Mouse (Mus musculus): ENCODE data around the gene Slc30a3. TPM values are rescaled to one million over a fixed set of nuclear protein-coding genes. Genes with fewer than 3 reads are reported as not detected.

Gene Slc30a3
- polyA plus RNA-seq (2015; fragmentation: Nextera tagmentation; extraction: Ambion mirVana): 0.50 and 0.66 TPM in 2 replicates

GRCm38 (mm10) chr5:31108000-31108490 lies at the start of gene Slc30a3:
Gene Slc30a3, minus strand, starts transcription at chr5:31108237.
- WGBS: 89% methylated on average over 18 of the region's 18 CpGs
- Histone ChIP-seq H3K36me3 (no peaks in the 10 kb centered on the region), H3K4me1 (no peaks in the 10 kb centered on the region), H3K9me3 (no peaks in the 10 kb centered on the region), H3K27ac (no peak within 1 kb of the TSS), H3K9ac (no peak within 1 kb of the TSS), H3K27me3 (peaks cover 9% of the 10 kb centered on the region; the same call in 1 of the 2 replicates), H3K4me2 (no peak within 1 kb of the TSS), H3K4me3 (no peak within 1 kb of the TSS)
- ATAC-seq (ENCODE audit: insufficient number of reproducible peaks, low FRiP score, low TSS enrichment, low read depth): no peak

GRCm38 (mm10) chr5:31154152-31154553 lies 46.1 kb upstream of the Slc30a3 start, which contains the start of gene Mpv17:
Gene Mpv17, minus strand, starts transcription at chr5:31154251.
- H3K36me3 ChIP-seq: peaks cover 33% of the 10 kb centered on the region
- H3K9me3 ChIP-seq: no peaks in the 10 kb centered on the region
- no peaks in the 10 kb centered on the region for H3K27me3 ChIP-seq
- peak within 1 kb of the TSS; percentile 71 for H3K4me3 ChIP-seq
- H3K9ac ChIP-seq: peak within 1 kb of the TSS; percentile 56
- 0% methylated on average over 19 of the region's 19 CpGs for WGBS
- H3K4me2 ChIP-seq: peak within 1 kb of the TSS; percentile 79
- H3K4me1 ChIP-seq: peaks cover 12% of the 10 kb centered on the region
- peak within 1 kb of the TSS; percentile 89 for H3K27ac ChIP-seq
- ATAC-seq (ENCODE audit: insufficient number of reproducible peaks, low FRiP score, low TSS enrichment, low read depth): peak; percentile 84

GRCm38 (mm10) chr5:31153516-31154151 lies 45.6 kb upstream of the Slc30a3 start:
- 37% methylated on average over 6 of the region's 6 CpGs for whole genome bisulfite sequencing
- H3K27me3 ChIP-seq: no peaks in the 10 kb centered on the region
- peak overlapping the region; percentile 79 for H3K4me2 ChIP-seq
- H3K4me1 ChIP-seq: peaks cover 12% of the 10 kb centered on the region
- peak overlapping the region; percentile 71 for H3K4me3 ChIP-seq
- peak overlapping the region; percentile 89 for H3K27ac ChIP-seq
- H3K9me3 ChIP-seq: no peaks in the 10 kb centered on the region
- peak overlapping the region; percentile 56 for H3K9ac ChIP-seq
- no peak for ATAC-seq (ENCODE audit: insufficient number of reproducible peaks, low FRiP score, low TSS enrichment, low read depth)
- H3K36me3 ChIP-seq: peaks cover 28% of the 10 kb centered on the region

GRCm38 (mm10) chr5:31151746-31152145 lies 43.7 kb upstream of the Slc30a3 start:
- no peak for ATAC-seq (ENCODE audit: insufficient number of reproducible peaks, low FRiP score, low TSS enrichment, low read depth)
- H3K4me1 ChIP-seq: peaks cover 12% of the 10 kb centered on the region
- peaks cover 18% of the 10 kb centered on the region for H3K36me3 ChIP-seq
- H3K4me2 ChIP-seq: no peak overlapping the region
- 85% methylated on average over 3 of the region's 3 CpGs for WGBS
- no peak overlapping the region for H3K9ac ChIP-seq
- H3K27me3 ChIP-seq: no peaks in the 10 kb centered on the region
- no peak overlapping the region for H3K4me3 ChIP-seq
- H3K27ac ChIP-seq: no peak overlapping the region
- no peaks in the 10 kb centered on the region for H3K9me3 ChIP-seq

GRCm38 (mm10) chr5:31149781-31150180 lies 41.7 kb upstream of the Slc30a3 start:
- Histone ChIP-seq H3K27me3 (no peaks in the 10 kb centered on the region), H3K4me2 (no peak overlapping the region), H3K4me3 (no peak overlapping the region), H3K4me1 (peaks cover 9% of the 10 kb centered on the region), H3K36me3 (peaks cover 30% of the 10 kb centered on the region), H3K27ac (no peak overlapping the region), H3K9ac (no peak overlapping the region), H3K9me3 (no peaks in the 10 kb centered on the region)
- 82% methylated on average over 4 of the region's 4 CpGs for WGBS
- ATAC-seq (ENCODE audit: insufficient number of reproducible peaks, low FRiP score, low TSS enrichment, low read depth): no peak

GRCm38 (mm10) chr5:31138968-31139425 lies 31.0 kb upstream of the Slc30a3 start:
- 12% methylated on average over 9 of the region's 9 CpGs for WGBS
- Histone ChIP-seq H3K27me3 (peaks cover 61% of the 10 kb centered on the region), H3K27ac (no peak overlapping the region), H3K4me1 (peaks cover 24% of the 10 kb centered on the region), H3K4me2 (0 out of 2 replicates have a peak overlapping the region, but pooled peaks have one; percentile 33), H3K4me3 (peak overlapping the region; percentile 22; the same call in 1 of the 2 replicates), H3K36me3 (peaks cover 14% of the 10 kb centered on the region), H3K9ac (no peak overlapping the region), H3K9me3 (no peaks in the 10 kb centered on the region)
- no peak for ATAC-seq (ENCODE audit: insufficient number of reproducible peaks, low FRiP score, low TSS enrichment, low read depth)

- Histone ChIP-seq H3K27me3 (peaks cover 67% of the 10 kb centered on the region), H3K4me3 (peak within 1 kb of the TSS; percentile 22), H3K27ac (no peak within 1 kb of the TSS), H3K4me1 (peaks cover 24% of the 10 kb centered on the region), H3K4me2 (peak within 1 kb of the TSS; percentile 33), H3K9me3 (no peaks in the 10 kb centered on the region), H3K36me3 (peaks cover 11% of the 10 kb centered on the region), H3K9ac (no peak within 1 kb of the TSS)
- no peak for ATAC-seq (ENCODE audit: insufficient number of reproducible peaks, low FRiP score, low TSS enrichment, low read depth)
- WGBS: 2% methylated on average over 52 of the region's 52 CpGs
Measured at GRCm38 (mm10) chr5:31138241-31138967, 30.4 kb upstream of the Slc30a3 start, which contains the start of gene Ucn. Gene Ucn, minus strand, starts transcription at chr5:31138829.

- Histone ChIP-seq H3K4me2 (no peak overlapping the region; the same call in 1 of the 2 replicates), H3K4me3 (peak overlapping the region; percentile 22; the same call in 1 of the 2 replicates), H3K9ac (no peak overlapping the region), H3K36me3 (peaks cover 8% of the 10 kb centered on the region; the same call in 1 of the 2 replicates), H3K27ac (no peak overlapping the region), H3K4me1 (peaks cover 24% of the 10 kb centered on the region), H3K27me3 (peaks cover 69% of the 10 kb centered on the region), H3K9me3 (no peaks in the 10 kb centered on the region)
- WGBS: under 1% methylated on average over 13 of the region's 13 CpGs
- ATAC-seq (ENCODE audit: insufficient number of reproducible peaks, low FRiP score, low TSS enrichment, low read depth): no peak
Measured at GRCm38 (mm10) chr5:31137658-31138057, 29.6 kb upstream of the Slc30a3 start.

GRCm38 (mm10) chr5:31136730-31137424 lies 28.8 kb upstream of the Slc30a3 start:
- Histone ChIP-seq H3K27me3 (peaks cover 69% of the 10 kb centered on the region), H3K9ac (no peak overlapping the region), H3K4me1 (peaks cover 24% of the 10 kb centered on the region), H3K4me2 (no peak overlapping the region), H3K9me3 (no peaks in the 10 kb centered on the region), H3K4me3 (0 out of 2 replicates have a peak overlapping the region, but pooled peaks have one; percentile 7), H3K36me3 (peaks cover 8% of the 10 kb centered on the region; the same call in 1 of the 2 replicates), H3K27ac (no peak overlapping the region)
- under 1% methylated on average over 33 of the region's 33 CpGs for WGBS
- no peak for ATAC-seq (ENCODE audit: insufficient number of reproducible peaks, low FRiP score, low TSS enrichment, low read depth)

- no peaks in the 10 kb centered on the region; the same call in 1 of the 2 replicates for H3K27me3 ChIP-seq
- H3K4me2 ChIP-seq: no peak overlapping the region
- H3K4me1 ChIP-seq: no peaks in the 10 kb centered on the region
- no peak overlapping the region for H3K27ac ChIP-seq
- H3K36me3 ChIP-seq: no peaks in the 10 kb centered on the region
- no peak overlapping the region for H3K9ac ChIP-seq
- ATAC-seq (ENCODE audit: insufficient number of reproducible peaks, low FRiP score, low TSS enrichment, low read depth): no peak
- WGBS: 40% methylated on average over 5 of the region's 5 CpGs
- H3K4me3 ChIP-seq: no peak overlapping the region
- no peaks in the 10 kb centered on the region for H3K9me3 ChIP-seq
Measured at GRCm38 (mm10) chr5:31126050-31126449, 18.0 kb upstream of the Slc30a3 start.

GRCm38 (mm10) chr5:31123481-31123880 lies 15.4 kb upstream of the Slc30a3 start:
- ATAC-seq (ENCODE audit: insufficient number of reproducible peaks, low FRiP score, low TSS enrichment, low read depth): no peak
- Histone ChIP-seq H3K9ac (no peak overlapping the region), H3K4me3 (no peak overlapping the region), H3K27me3 (no peaks in the 10 kb centered on the region), H3K36me3 (no peaks in the 10 kb centered on the region), H3K4me2 (no peak overlapping the region), H3K9me3 (no peaks in the 10 kb centered on the region), H3K27ac (no peak overlapping the region), H3K4me1 (no peaks in the 10 kb centered on the region)
- 39% methylated on average over 2 of the region's 2 CpGs for whole genome bisulfite sequencing

Measured in limb, embryonic 15.5 days (tissue).